Mouse (Mus musculus): ENCODE data around the gene Mical3. TPM values are rescaled to one million over a fixed set of nuclear protein-coding genes. Genes with fewer than 3 reads are reported as not detected.

The Mical3 gene
- polyA plus RNA-seq, 1 experiment from 2014 or later, result 33.8 TPM

GRCm38 (mm10) chr6:120903961-120904360, 226.8 kb downstream of the Mical3 start:
- no peak overlapping the region for H3K9ac ChIP-seq
- H3K36me3 ChIP-seq, result no peaks in the 10 kb centered on the region
- H3K4me3 ChIP-seq, result no peak overlapping the region
- ATAC-seq (ENCODE audit: low FRiP score), result no peak
- H3K4me1 ChIP-seq (replicated peaks), result no peaks in the 10 kb centered on the region
- no peaks in the 10 kb centered on the region for H3K9me3 ChIP-seq
- WGBS, result 91% methylated on average over 11 of the region's 11 CpGs
- no peak overlapping the region for H3K4me2 ChIP-seq
- H3K27me3 ChIP-seq, result no peaks in the 10 kb centered on the region
- no peak overlapping the region for H3K27ac ChIP-seq

- WGBS, result 65% methylated on average over 5 of the region's 5 CpGs
- no peak for ATAC-seq (ENCODE audit: low FRiP score)
- H3K9me3 ChIP-seq, result no peaks in the 10 kb centered on the region
- H3K27ac ChIP-seq, result no peak overlapping the region
- H3K9ac ChIP-seq, result no peak overlapping the region
- no peaks in the 10 kb centered on the region for H3K36me3 ChIP-seq
- H3K27me3 ChIP-seq, result no peaks in the 10 kb centered on the region
- H3K4me1 ChIP-seq (replicated peaks), result no peaks in the 10 kb centered on the region
- no peak overlapping the region for H3K4me2 ChIP-seq
- H3K4me3 ChIP-seq, result no peak overlapping the region
Measured at GRCm38 (mm10) chr6:120903450-120903912, 227.3 kb downstream of the Mical3 start.

GRCm38 (mm10) chr6:120901776-120902645, 228.8 kb downstream of the Mical3 start:
- 95% methylated on average over 14 of the region's 14 CpGs for WGBS
- H3K4me1 ChIP-seq (replicated peaks), result no peaks in the 10 kb centered on the region
- no peak for ATAC-seq (ENCODE audit: low FRiP score)
- H3K4me3 ChIP-seq, result no peak overlapping the region
- H3K4me2 ChIP-seq, result no peak overlapping the region
- no peak overlapping the region for H3K9ac ChIP-seq
- H3K27ac ChIP-seq, result no peak overlapping the region
- no peaks in the 10 kb centered on the region for H3K36me3 ChIP-seq
- H3K27me3 ChIP-seq, result no peaks in the 10 kb centered on the region
- H3K9me3 ChIP-seq, result no peaks in the 10 kb centered on the region

GRCm38 (mm10) chr6:120898188-120898833, 232.5 kb downstream of the Mical3 start:
- Histone ChIP-seq H3K4me2 (no peak overlapping the region), H3K27ac (no peak overlapping the region), H3K9me3 (no peaks in the 10 kb centered on the region), H3K27me3 (no peaks in the 10 kb centered on the region), H3K9ac (no peak overlapping the region), H3K36me3 (peaks cover 28% of the 10 kb centered on the region), H3K4me3 (no peak overlapping the region), H3K4me1 (replicated peaks) (no peaks in the 10 kb centered on the region)
- 65% methylated on average over 6 of the region's 6 CpGs for WGBS
- ATAC-seq (ENCODE audit: low FRiP score), result peak; percentile 55; the same call in 1 of the 2 replicates

- H3K4me1 ChIP-seq (replicated peaks), result no peaks in the 10 kb centered on the region
Measured at GRCm38 (mm10) chr6:120894524-120894923, 236.3 kb downstream of the Mical3 start.

GRCm38 (mm10) chr6:120894089-120894488, 236.7 kb downstream of the Mical3 start:
- H3K27me3 ChIP-seq, result no peaks in the 10 kb centered on the region
- H3K9ac ChIP-seq, result no peak overlapping the region
- ATAC-seq (ENCODE audit: low FRiP score), result no peak
- no peaks in the 10 kb centered on the region for H3K4me1 ChIP-seq (replicated peaks)
- no peaks in the 10 kb centered on the region for H3K9me3 ChIP-seq
- H3K4me2 ChIP-seq, result no peak overlapping the region
- H3K4me3 ChIP-seq, result no peak overlapping the region
- WGBS, result 96% methylated on average over 9 of the region's 9 CpGs
- no peak overlapping the region for H3K27ac ChIP-seq
- H3K36me3 ChIP-seq, result peaks cover 69% of the 10 kb centered on the region

More at GRCm38 (mm10) chr6:120894524-120894923, 236.3 kb downstream of the Mical3 start:
- Histone ChIP-seq H3K9me3 (no peaks in the 10 kb centered on the region), H3K4me2 (no peak overlapping the region), H3K9ac (no peak overlapping the region), H3K36me3 (peaks cover 64% of the 10 kb centered on the region), H3K27ac (no peak overlapping the region), H3K27me3 (no peaks in the 10 kb centered on the region), H3K4me3 (no peak overlapping the region)
- WGBS, result 94% methylated on average over 9 of the region's 9 CpGs
- ATAC-seq (ENCODE audit: low FRiP score), result no peak

GRCm38 (mm10) chr6:120886696-120887095, 244.1 kb downstream of the Mical3 start:
- Histone ChIP-seq H3K9ac (no peak overlapping the region), H3K27me3 (no peaks in the 10 kb centered on the region), H3K27ac (no peak overlapping the region), H3K36me3 (peaks cover 75% of the 10 kb centered on the region), H3K4me1 (replicated peaks) (peaks cover 6% of the 10 kb centered on the region; the same call in 1 of the 2 replicates), H3K9me3 (no peaks in the 10 kb centered on the region), H3K4me2 (no peak overlapping the region), H3K4me3 (no peak overlapping the region)
- WGBS, result 94% methylated on average over 17 of the region's 17 CpGs
- ATAC-seq (ENCODE audit: low FRiP score), result no peak

GRCm38 (mm10) chr6:120884436-120884835, 246.4 kb downstream of the Mical3 start:
- Histone ChIP-seq H3K4me2 (no peak overlapping the region), H3K27me3 (no peaks in the 10 kb centered on the region), H3K9ac (no peak overlapping the region), H3K9me3 (no peaks in the 10 kb centered on the region), H3K4me3 (no peak overlapping the region), H3K36me3 (peaks cover 58% of the 10 kb centered on the region), H3K4me1 (replicated peaks) (peaks cover 6% of the 10 kb centered on the region; the same call in 1 of the 2 replicates), H3K27ac (no peak overlapping the region)
- no peak for ATAC-seq (ENCODE audit: low FRiP score)
- 64% methylated on average over 6 of the region's 6 CpGs for WGBS

Other genes starting within 250 kb of the Mical3 start
- 30.5 and 31.6 TPM in 2 replicates for gene Bid, start 214.1 kb downstream of the Mical3 start, polyA plus RNA-seq (2015; fragmentation: Nextera tagmentation; extraction: Ambion mirVana)
- 13.9 and 14.7 TPM in 2 replicates for gene Pex26, start 52.7 kb upstream of the Mical3 start, polyA plus RNA-seq (2015; fragmentation: Nextera tagmentation; extraction: Ambion mirVana)
- gene Tuba8, start 79.7 kb upstream of the Mical3 start, polyA plus RNA-seq (2015; fragmentation: Nextera tagmentation; extraction: Ambion mirVana), result 0.39 and 0.40 TPM in 2 replicates
- 0.96 and 1.0 TPM in 2 replicates for gene Usp18, start 114.9 kb upstream of the Mical3 start, polyA plus RNA-seq (2015; fragmentation: Nextera tagmentation; extraction: Ambion mirVana)
- gene Slc6a13, start 169.2 kb upstream of the Mical3 start, polyA plus RNA-seq (2015; fragmentation: Nextera tagmentation; extraction: Ambion mirVana), result 35.8 and 36.9 TPM in 2 replicates
- gene Slc6a12, start 212.1 kb upstream of the Mical3 start, polyA plus RNA-seq (2015; fragmentation: Nextera tagmentation; extraction: Ambion mirVana), result 0.27 and 0.44 TPM in 2 replicates